Mouse (Mus musculus): ENCODE results near the gene Basp1.

GRCm38 (mm10) chr15:25314471-25314870, 99.1 kb downstream of the Basp1 start:
- TF ChIP-seq POLR2A (IDR thresholded peaks at IDR 0.05; ENCODE audit: control insufficient read depth, extremely low read depth, insufficient read depth, low read length, poor library complexity) (no peak), CTCF (IDR thresholded peaks at IDR 0.05; ENCODE audit: borderline replicate concordance, control insufficient read depth, extremely low read depth, insufficient read depth, low read length, poor library complexity) (no peak)
